Mouse (Mus musculus) lung, adult 2 months (tissue): ENCODE measurements around the gene Gstt2.

Experiments
- CTCF ChIP-seq: fragments of 200-500 bp; IDR thresholded peaks from 2 replicates; pipeline ENCODE4 v1.5.1; 2011; ENCODE audit warnings: mild to moderate bottlenecking, low read length, control low read depth; ENCODE audit not compliant: insufficient read depth
- POLR2A ChIP-seq: fragments of 200-500 bp; IDR thresholded peaks from 2 replicates; pipeline ENCODE4 v1.6.1; 2011; ENCODE audit warnings: low read depth, mild to moderate bottlenecking, control low read depth, low read length, borderline replicate concordance; ENCODE audit errors: extremely low read depth

DNA sequence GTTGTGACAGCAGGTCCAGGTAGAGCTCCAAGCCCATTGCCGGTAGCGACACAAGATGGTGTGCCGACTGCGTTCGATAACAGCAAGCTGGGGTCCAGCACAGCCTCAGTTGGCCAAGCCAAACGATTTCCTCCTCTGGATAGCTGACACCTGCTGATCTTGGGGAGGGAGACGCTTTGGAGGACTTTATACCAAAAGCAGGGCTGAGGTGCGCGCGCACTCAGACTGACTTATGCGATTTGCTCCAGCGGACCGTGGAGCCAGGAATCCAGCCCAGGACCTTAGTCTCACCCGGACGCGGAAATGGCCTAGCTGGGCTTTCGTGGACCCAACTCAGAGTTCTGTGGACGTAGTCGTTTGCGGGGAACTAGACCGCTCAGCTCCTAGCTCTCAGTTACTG lies 3.0 kb downstream of the Gstt2 start:
- TF ChIP-seq POLR2A (peak; percentile 80), CTCF (no peak)
